Mouse (Mus musculus): ENCODE data around the gene St5. TPM values are rescaled to one million over a fixed set of nuclear protein-coding genes. Genes with fewer than 3 reads are reported as not detected.
A peak's percentile ranks its signal among the peaks of the same experiment; 100 is the strongest.

Gene St5
- total RNA-seq, 2 experiments from 2014 or later: 14.6 to 17.7 TPM

GRCm38 (mm10) chr7:109704461-109704860 lies 1.1 kb upstream of the St5 start:
- intact Hi-C loops (cut with DNase I; ENCODE audit: low total_unique reads): no loop called here
- DNase-seq: no peak

DNA sequence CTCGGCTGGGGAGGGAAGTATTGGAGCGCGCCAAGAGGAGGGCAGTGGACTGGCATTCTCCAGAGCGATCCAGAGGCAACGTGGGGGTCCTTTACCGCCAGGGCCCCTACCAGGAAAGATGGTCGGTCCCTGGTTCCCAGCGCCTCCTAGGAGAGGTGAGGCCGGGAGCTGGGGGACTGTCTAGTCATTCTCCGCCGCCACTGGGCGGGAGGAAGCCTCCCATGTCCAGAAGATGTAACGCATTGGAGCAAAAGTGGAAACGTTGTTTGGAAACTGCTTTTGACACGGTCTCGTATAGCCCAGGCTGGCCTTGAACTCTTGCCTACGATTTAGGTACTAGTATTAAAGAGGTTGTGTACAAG lies 592 bp upstream of the St5 start:
- no peak for DNase-seq
- intact Hi-C loops (cut with DNase I; ENCODE audit: low total_unique reads): no loop called here

- no peak for DNase-seq
- intact Hi-C loops (cut with DNase I; ENCODE audit: low total_unique reads): no loop called here
These were observed 684 bp downstream of the St5 start for GRCm38 (mm10) chr7:109702721-109703120.

GRCm38 (mm10) chr7:109700213-109700612 lies 3.2 kb downstream of the St5 start:
- intact Hi-C loops (cut with DNase I; ENCODE audit: low total_unique reads): no loop called here
- DNase-seq: no peak

- DNase-seq: no peak
- intact Hi-C loops (cut with DNase I; ENCODE audit: low total_unique reads): no loop called here
These were observed 8.1 kb downstream of the St5 start for GRCm38 (mm10) chr7:109695339-109695726.

DNA sequence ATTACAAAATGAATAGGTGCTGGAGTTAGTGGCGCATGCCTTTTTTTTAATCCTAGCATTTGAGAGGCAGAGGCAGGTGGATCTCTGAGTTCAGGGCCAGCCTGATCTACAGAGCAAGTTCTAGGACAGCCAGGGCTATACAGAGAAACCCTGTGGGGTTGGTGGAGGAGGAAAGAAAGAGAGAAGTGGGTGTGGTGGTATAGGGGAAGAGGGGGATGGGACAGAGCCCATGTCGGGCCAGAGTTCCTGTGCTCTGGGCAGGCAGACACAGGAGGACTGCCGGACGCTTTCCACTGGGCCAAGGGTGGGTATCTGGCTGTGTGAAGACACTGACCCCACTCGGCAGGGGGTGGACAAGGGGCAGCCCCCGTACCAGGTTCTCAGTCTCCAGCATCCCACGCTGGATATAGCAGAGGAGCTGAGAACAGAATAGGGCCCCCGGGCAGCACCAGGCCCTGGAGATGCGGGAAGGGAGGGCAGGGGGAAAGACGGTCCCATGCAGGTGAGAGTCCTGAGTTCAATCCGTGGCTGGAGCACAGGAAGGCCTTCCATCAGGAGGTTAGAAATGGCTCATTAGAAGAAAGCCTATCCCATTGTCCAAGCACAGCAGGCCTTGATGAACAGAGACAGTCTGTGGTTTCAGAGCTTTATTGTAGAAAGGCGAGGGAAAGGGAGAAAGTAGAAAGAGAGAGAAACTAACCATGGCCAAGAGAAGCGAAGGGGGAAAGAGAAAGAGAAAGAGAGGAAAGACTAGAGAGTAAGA lies 8.6 kb downstream of the St5 start:
- DNase-seq: no peak
- intact Hi-C loops (cut with DNase I; ENCODE audit: low total_unique reads): no loop called here

DNA sequence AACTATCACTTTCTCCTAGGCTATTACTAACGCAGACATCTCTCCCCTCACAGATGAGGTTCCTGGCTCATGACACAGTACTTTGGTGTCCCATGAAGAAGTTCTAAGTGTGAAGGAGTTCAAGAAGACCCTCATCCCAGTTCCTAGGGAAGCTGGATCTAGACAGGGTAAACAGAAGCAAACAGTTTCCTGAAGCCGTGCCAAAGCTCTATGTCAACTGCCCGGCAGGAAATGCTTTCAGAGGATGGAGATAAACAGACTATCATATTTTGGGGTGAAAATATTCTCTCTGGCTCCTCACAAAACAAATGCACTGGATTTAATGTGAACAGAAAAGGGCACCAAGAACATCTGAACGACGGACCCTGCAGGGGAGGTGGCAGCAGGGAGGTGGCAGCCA lies 12.4 kb downstream of the St5 start:
- no peak for DNase-seq
- intact Hi-C loops (cut with DNase I; ENCODE audit: low total_unique reads): no loop called here

DNA sequence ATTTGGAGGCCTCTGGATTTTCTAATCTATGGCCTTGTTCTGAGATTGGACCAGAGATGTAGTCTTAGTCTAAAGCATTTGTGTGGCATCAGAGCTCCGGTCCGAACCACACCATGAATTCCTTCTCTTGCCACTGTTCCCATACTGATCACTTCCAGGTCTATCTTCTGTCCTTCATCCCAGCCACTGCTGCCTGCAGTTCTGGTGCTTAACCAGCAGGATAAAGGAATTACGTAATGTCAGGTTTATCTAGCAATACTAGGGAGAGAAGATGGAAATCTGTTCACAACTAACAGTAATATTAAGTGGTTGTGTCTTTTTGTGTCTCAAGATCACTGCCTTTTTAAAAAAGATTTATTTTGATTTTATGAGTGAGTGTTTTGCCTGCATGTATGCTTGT lies 13.3 kb downstream of the St5 start:
- intact Hi-C loops (cut with DNase I; ENCODE audit: low total_unique reads): no loop called here
- DNase-seq: no peak

- intact Hi-C loops (cut with DNase I; ENCODE audit: low total_unique reads): no loop called here
- no peak for DNase-seq
These were observed 16.7 kb downstream of the St5 start for GRCm38 (mm10) chr7:109686585-109687128.

- intact Hi-C loops (cut with DNase I; ENCODE audit: low total_unique reads): no loop called here
These were observed 22.5 kb downstream of the St5 start for GRCm38 (mm10) chr7:109680879-109681278.

GRCm38 (mm10) chr7:109680284-109680683 lies 23.1 kb downstream of the St5 start:
- intact Hi-C loops (cut with DNase I; ENCODE audit: low total_unique reads): no loop called here
- DNase-seq: no peak

More at GRCm38 (mm10) chr7:109680879-109681278, 22.5 kb downstream of the St5 start:
- no peak for DNase-seq

DNA sequence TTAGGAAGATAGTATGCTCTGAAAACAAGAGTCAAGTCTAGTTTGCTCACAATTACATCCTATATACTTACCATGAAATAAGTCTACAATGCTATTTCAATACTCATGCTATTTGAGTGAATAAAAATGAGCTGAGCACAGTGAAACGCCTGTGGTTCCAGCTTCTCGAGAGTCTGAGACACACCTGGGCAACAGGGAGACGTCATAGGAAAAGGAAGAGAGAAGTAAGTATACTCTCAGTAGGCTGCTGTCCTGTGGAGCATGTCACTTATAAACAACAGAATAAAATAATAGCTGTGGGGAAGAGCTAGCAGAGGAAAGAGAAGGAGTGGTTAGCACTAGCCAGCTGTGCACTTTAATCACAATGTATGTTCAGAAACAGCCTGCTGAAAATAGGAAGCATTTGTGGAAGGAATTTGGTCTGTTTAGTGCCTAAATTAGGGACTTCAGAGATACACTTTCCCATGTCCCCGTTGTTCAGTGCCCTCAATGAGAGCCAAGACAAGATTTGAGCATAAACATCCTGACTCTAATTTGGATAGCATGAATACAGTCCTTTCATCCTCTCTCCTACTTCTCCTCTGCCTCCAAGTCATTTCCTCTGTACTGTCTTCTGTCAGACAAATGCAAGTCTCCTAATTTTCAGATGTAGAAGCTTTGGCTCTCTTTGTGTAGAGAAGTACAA lies 28.3 kb downstream of the St5 start:
- DNase-seq: no peak
- intact Hi-C loops (cut with DNase I; ENCODE audit: low total_unique reads): loop anchor here (5.0 kb wide), 1 partner anchor 58 kb away; no protein-coding TSS in a partner anchor

GRCm38 (mm10) chr7:109671581-109672471 lies 31.6 kb downstream of the St5 start:
- intact Hi-C loops (cut with DNase I; ENCODE audit: low total_unique reads): loop anchor here (5.0 kb wide), 1 partner anchor 55 kb away; no protein-coding TSS in a partner anchor

DNA sequence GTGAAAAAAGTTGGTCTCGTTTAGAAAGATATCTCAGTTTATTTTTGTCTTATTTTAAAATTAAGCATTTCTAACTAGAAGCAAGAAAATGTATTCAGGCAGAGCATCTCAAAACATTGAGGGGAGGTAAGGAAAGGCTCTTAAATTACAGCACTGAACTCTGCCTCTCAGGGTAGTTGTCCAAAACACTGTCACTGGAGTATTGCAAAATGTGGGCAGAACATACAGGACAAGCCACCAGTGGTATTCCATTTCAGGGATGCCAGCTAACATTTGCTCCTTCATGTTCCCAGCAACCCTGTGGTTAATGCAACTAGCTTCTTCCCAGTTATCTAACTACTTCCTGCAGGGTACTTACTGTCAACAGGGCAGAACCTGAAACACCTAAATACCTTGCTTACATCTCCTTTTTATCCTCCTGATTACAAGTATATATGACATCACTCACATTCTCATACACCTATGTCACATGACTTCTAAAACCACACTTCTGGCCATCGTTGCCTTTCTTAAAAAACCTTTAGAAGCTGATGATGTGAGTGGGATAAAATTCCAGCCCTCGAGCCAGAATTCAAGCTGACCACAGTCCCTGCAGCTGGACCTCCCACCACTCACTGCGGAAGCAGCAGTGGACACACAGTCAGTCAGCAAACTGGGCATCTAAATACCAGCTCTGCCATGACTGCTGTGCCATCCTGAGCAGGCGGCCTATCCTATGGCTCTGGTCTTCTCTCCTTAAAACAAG lies 33.8 kb downstream of the St5 start:
- intact Hi-C loops (cut with DNase I; ENCODE audit: low total_unique reads): loop anchor here (5.0 kb wide), 1 partner anchor 52 kb away; no protein-coding TSS in a partner anchor
- DNase-seq: no peak

More at GRCm38 (mm10) chr7:109671581-109672471, 31.6 kb downstream of the St5 start:
- DNase-seq: peak; percentile 83

DNA sequence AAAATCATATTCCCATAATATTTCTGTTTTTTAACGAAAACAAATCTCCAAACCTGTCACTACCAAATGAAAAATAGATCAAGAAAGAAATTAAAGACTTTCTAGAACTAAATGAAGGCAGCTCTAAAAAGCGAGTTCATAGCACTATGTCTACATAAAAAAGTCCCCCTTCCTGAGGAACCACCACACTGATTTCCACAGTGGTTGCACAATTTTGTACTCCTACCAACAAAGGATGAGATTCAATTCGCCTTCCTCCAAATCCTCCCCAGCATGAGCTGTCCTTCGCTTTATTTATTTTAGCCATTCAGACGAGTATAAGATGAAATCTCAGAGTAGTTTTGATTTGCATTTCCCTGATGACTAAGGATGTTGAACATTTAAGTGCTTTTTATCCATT lies 36.7 kb downstream of the St5 start:
- no peak for DNase-seq
- intact Hi-C loops (cut with DNase I; ENCODE audit: low total_unique reads): no loop called here

DNA sequence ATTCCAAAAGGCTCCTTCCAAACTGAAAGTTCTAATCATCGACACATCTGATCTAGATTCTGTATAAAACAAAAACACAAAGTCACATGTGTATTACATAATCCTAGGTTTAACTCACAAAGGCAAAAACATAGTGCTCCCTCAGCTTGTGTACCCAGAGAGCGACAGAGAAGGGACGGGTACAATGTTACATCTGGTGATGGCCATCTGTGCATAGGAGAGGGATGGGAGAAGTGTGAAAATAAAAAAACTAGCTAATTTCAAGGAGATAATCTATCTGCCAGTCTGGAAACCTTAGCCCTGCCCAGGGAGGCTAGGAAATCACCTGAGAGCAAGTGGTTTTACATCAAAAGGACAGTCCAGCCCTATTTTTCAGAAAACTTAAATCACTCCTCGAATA lies 40.8 kb downstream of the St5 start:
- intact Hi-C loops (cut with DNase I; ENCODE audit: low total_unique reads): no loop called here
- no peak for DNase-seq

DNA sequence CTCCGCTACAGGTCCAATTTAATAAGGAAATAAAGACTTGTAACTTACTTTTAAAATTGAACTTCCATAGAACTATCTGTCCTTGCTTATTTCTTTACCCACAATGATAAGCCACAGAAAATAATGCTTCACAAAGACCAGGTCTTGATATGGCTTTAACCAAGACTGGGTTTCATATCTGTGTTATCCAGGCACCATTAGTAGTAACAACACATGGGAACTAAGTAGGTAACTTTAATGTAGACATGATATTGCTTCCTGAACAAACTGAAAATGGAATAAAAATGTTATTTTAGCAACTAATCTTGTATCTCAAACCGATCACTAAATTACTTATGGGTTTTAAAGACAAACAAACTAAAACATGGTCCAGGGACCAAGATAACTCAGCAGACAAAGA lies 44.1 kb downstream of the St5 start:
- no peak for DNase-seq
- intact Hi-C loops (cut with DNase I; ENCODE audit: low total_unique reads): no loop called here

DNA sequence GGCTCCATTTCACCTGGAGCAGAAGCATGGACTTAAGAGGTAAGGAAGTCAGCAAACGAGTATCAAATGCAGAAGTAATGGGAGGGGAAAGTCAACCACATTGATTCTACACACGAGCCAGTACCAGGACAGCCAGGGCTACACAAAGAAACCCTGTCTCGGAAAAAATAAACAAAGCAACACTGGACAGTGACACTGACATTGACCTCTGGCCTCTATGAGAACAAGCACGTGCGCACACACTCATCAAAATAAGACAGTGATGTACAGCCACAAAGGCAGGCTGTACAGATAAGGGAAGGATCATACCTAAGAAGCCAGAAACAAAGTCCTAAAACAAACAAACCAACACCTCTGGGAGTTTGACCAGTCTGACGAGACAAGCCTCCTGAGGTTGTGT lies 45.5 kb downstream of the St5 start:
- DNase-seq: no peak
- intact Hi-C loops (cut with DNase I; ENCODE audit: low total_unique reads): no loop called here

- no peak for DNase-seq
- intact Hi-C loops (cut with DNase I; ENCODE audit: low total_unique reads): no loop called here
These were observed 48.5 kb downstream of the St5 start for GRCm38 (mm10) chr7:109654871-109655270.
